Mouse (Mus musculus): Measurements from ENCODE around the gene Pidd1. TPM values are rescaled to one million over a fixed set of nuclear protein-coding genes. Genes with fewer than 3 reads are reported as not detected.
A peak's percentile ranks its signal among the peaks of the same experiment; 100 is the strongest.

The Pidd1 gene
- polyA plus RNA-seq (2012; rRNA removed): 15.5 and 18.7 TPM in 2 replicates
- polyA plus RNA-seq (2014; fragmentation: Nextera tagmentation; extraction: Ambion mirVana): 6.1 and 9.4 TPM in 2 replicates

GRCm38 (mm10) chr7:141443828-141444237 is at the start of gene Pidd1:
Pidd1 (minus strand) TSS chr7:141444025.
- H3K27ac ChIP-seq: peak within 1 kb of the TSS; percentile 80
- peak within 1 kb of the TSS; percentile 67 to 76 for H3K4me3 ChIP-seq (ENCODE audit: insufficient read depth in 1 of 2, low read depth in 2 of 2, low read length in 2 of 2)
- H3K4me1 ChIP-seq (replicated peaks; ENCODE audit: control insufficient read depth in 2 of 2, insufficient read depth in 2 of 2, low read length in 1 of 2): peaks cover 19 to 22% of the 10 kb centered on the region in 2 experiments
- peak within 1 kb of the TSS; percentile 90 for H3K4me2 ChIP-seq (ENCODE audit: low read depth)
- DNase-seq (ENCODE audit: low read depth in 3 of 3, low spot score in 3 of 3) (peak; percentile 68 to 72 (median 70)), ATAC-seq (ENCODE audit: insufficient read depth) (peak; percentile 65)
- H3K9ac ChIP-seq (replicated peaks): peak within 1 kb of the TSS; percentile 72
- TF ChIP-seq CTCF (IDR thresholded peaks at IDR 0.05; ENCODE audit: low read depth) (no peak), EP300 (IDR thresholded peaks at IDR 0.05; ENCODE audit: low read depth) (no peak)
- peaks cover 36% of the 10 kb centered on the region for H3K36me3 ChIP-seq (replicated peaks; ENCODE audit: control insufficient read depth, insufficient read depth, low read depth)
- WGBS (ENCODE audit: insufficient replicate concordance): under 1% methylated on average over 25 of the region's 25 CpGs
- no peaks in the 10 kb centered on the region for H3K9me3 ChIP-seq (ENCODE audit: control insufficient read depth, low read length)
- no peaks in the 10 kb centered on the region for H3K27me3 ChIP-seq (ENCODE audit: control insufficient read depth, insufficient read depth, low read length)

GRCm38 (mm10) chr7:141492738-141493137 is 48.9 kb upstream of the Pidd1 start:
- Histone ChIP-seq H3K27me3 (ENCODE audit: control insufficient read depth, insufficient read depth, low read length) (no peaks in the 10 kb centered on the region), H3K4me1 (replicated peaks; ENCODE audit: control insufficient read depth in 2 of 2, insufficient read depth in 2 of 2, low read length in 1 of 2) (no peaks in the 10 kb centered on the region; a peak in 1 of 4 replicates), H3K27ac (no peak overlapping the region), H3K4me3 (ENCODE audit: insufficient read depth in 1 of 2, low read depth in 2 of 2, low read length in 2 of 2) (no peak overlapping the region), H3K36me3 (replicated peaks; ENCODE audit: control insufficient read depth, insufficient read depth, low read depth) (0 out of 2 replicates have a peak, but pooled peaks cover 8% of the 10 kb centered on the region), H3K9ac (replicated peaks) (no peak overlapping the region), H3K4me2 (ENCODE audit: low read depth) (no peak overlapping the region), H3K9me3 (ENCODE audit: control insufficient read depth, low read length) (no peaks in the 10 kb centered on the region)
- 72% methylated on average over 5 of the region's 5 CpGs for WGBS (ENCODE audit: insufficient replicate concordance)
- ATAC-seq (ENCODE audit: insufficient read depth) (no peak), DNase-seq (ENCODE audit: low read depth in 3 of 3, low spot score in 3 of 3) (no peak)
- TF ChIP-seq CTCF (IDR thresholded peaks at IDR 0.05; ENCODE audit: low read depth) (no peak), EP300 (IDR thresholded peaks at IDR 0.05; ENCODE audit: low read depth) (no peak)

GRCm38 (mm10) chr7:141491151-141491550 is 47.3 kb upstream of the Pidd1 start:
- DNase-seq (ENCODE audit: low read depth in 3 of 3, low spot score in 3 of 3) (peak in 1 of 3 experiments; percentile 53), ATAC-seq (ENCODE audit: insufficient read depth) (peak; percentile 68)
- Histone ChIP-seq H3K9ac (replicated peaks) (no peak overlapping the region), H3K4me2 (ENCODE audit: low read depth) (no peak overlapping the region), H3K36me3 (replicated peaks; ENCODE audit: control insufficient read depth, insufficient read depth, low read depth) (0 out of 2 replicates have a peak, but pooled peaks cover 8% of the 10 kb centered on the region), H3K9me3 (ENCODE audit: control insufficient read depth, low read length) (no peaks in the 10 kb centered on the region), H3K4me1 (replicated peaks; ENCODE audit: control insufficient read depth in 2 of 2, insufficient read depth in 2 of 2, low read length in 1 of 2) (no peaks in the 10 kb centered on the region; a peak in 1 of 4 replicates), H3K27me3 (ENCODE audit: control insufficient read depth, insufficient read depth, low read length) (no peaks in the 10 kb centered on the region), H3K4me3 (ENCODE audit: insufficient read depth in 1 of 2, low read depth in 2 of 2, low read length in 2 of 2) (no peak overlapping the region), H3K27ac (no peak overlapping the region)
- TF ChIP-seq CTCF (IDR thresholded peaks at IDR 0.05; ENCODE audit: low read depth) (peak; percentile 83), EP300 (IDR thresholded peaks at IDR 0.05; ENCODE audit: low read depth) (no peak)
- WGBS (ENCODE audit: insufficient replicate concordance): 33% methylated on average over 2 of the region's 2 CpGs

- 0 out of 2 replicates have a peak, but pooled peaks cover 2% of the 10 kb centered on the region for H3K36me3 ChIP-seq (replicated peaks; ENCODE audit: control insufficient read depth, insufficient read depth, low read depth)
- H3K4me3 ChIP-seq (ENCODE audit: insufficient read depth in 1 of 2, low read depth in 2 of 2, low read length in 2 of 2): no peak overlapping the region
- DNase-seq (ENCODE audit: low read depth in 3 of 3, low spot score in 3 of 3) (no peak), ATAC-seq (ENCODE audit: insufficient read depth) (no peak)
- 68% methylated on average over 7 of the region's 7 CpGs for WGBS (ENCODE audit: insufficient replicate concordance)
- no peak overlapping the region for H3K4me2 ChIP-seq (ENCODE audit: low read depth)
- H3K27ac ChIP-seq: no peak overlapping the region
- H3K4me1 ChIP-seq (replicated peaks; ENCODE audit: control insufficient read depth in 2 of 2, insufficient read depth in 2 of 2, low read length in 1 of 2): no peaks in the 10 kb centered on the region; a peak in 1 of 4 replicates
- H3K27me3 ChIP-seq (ENCODE audit: control insufficient read depth, insufficient read depth, low read length): peaks cover 8% of the 10 kb centered on the region
- TF ChIP-seq CTCF (IDR thresholded peaks at IDR 0.05; ENCODE audit: low read depth) (no peak), EP300 (IDR thresholded peaks at IDR 0.05; ENCODE audit: low read depth) (no peak)
- no peak overlapping the region for H3K9ac ChIP-seq (replicated peaks)
- H3K9me3 ChIP-seq (ENCODE audit: control insufficient read depth, low read length): no peaks in the 10 kb centered on the region
Observed at GRCm38 (mm10) chr7:141487141-141487540, 43.3 kb upstream of the Pidd1 start.

GRCm38 (mm10) chr7:141486239-141486638 is 42.4 kb upstream of the Pidd1 start:
- Histone ChIP-seq H3K4me2 (ENCODE audit: low read depth) (no peak overlapping the region), H3K9ac (replicated peaks) (no peak overlapping the region), H3K4me3 (ENCODE audit: insufficient read depth in 1 of 2, low read depth in 2 of 2, low read length in 2 of 2) (no peak overlapping the region), H3K4me1 (replicated peaks; ENCODE audit: control insufficient read depth in 2 of 2, insufficient read depth in 2 of 2, low read length in 1 of 2) (peaks cover 0 to under 1% of the 10 kb centered on the region in 2 experiments; a peak in 2 of 4 replicates), H3K9me3 (ENCODE audit: control insufficient read depth, low read length) (no peaks in the 10 kb centered on the region), H3K27ac (no peak overlapping the region), H3K36me3 (replicated peaks; ENCODE audit: control insufficient read depth, insufficient read depth, low read depth) (no peaks in the 10 kb centered on the region), H3K27me3 (ENCODE audit: control insufficient read depth, insufficient read depth, low read length) (peaks cover 17% of the 10 kb centered on the region)
- WGBS (ENCODE audit: insufficient replicate concordance): 74% methylated on average over 1 of the region's 1 CpGs
- ATAC-seq (ENCODE audit: insufficient read depth): no peak
- TF ChIP-seq CTCF (IDR thresholded peaks at IDR 0.05; ENCODE audit: low read depth) (no peak), EP300 (IDR thresholded peaks at IDR 0.05; ENCODE audit: low read depth) (no peak)
- no peak for DNase-seq (ENCODE audit: low read depth in 3 of 3, low spot score in 3 of 3)
